Mouse (Mus musculus): ENCODE results near the gene Ces1c. TPM values are rescaled to one million over a fixed set of nuclear protein-coding genes. Genes with fewer than 3 reads are reported as not detected.

Ces1c gene
- not detected for total RNA-seq (2021)

DNA sequence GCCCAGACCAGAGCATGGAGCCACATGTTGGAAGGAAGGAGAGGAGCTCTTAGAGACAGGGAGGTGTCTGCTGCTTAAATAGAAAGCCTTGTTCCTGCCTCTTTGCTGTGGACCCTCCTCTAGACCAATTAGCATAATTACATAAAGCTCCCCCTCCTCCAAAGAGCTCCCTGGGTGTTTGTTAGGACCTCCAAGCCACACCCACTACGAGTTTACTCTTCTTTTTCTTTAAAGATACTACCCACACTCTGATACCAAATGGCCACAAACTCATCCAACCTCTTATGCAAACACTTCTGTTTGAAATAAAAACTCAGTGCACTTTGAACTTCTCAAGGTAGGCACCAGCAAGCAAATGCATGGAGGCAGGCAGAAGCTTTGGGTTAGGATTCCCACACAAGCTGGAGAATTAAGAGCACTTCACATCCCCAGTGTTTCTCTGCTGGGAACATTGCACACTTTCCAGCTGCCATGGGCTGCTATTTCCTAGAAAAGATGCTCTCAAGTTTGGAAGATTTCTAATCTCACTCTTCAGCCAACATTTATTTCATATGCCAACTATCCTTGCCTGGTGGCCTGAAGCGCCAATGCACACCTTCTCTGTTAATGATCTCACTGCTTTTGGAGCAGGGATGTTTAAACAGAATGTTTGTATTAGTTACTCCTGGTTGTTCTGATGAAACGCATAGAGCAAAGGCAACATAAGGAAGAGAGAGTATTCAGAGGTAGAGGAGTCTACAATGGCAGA is at the start of gene Ces1c:
Ces1c (minus strand) TSS at position 51 of the 748 bp plus-strand sequence.
- no peak for DNase-seq
- intact Hi-C loops (cut with DNase I): no loop called here

DNA sequence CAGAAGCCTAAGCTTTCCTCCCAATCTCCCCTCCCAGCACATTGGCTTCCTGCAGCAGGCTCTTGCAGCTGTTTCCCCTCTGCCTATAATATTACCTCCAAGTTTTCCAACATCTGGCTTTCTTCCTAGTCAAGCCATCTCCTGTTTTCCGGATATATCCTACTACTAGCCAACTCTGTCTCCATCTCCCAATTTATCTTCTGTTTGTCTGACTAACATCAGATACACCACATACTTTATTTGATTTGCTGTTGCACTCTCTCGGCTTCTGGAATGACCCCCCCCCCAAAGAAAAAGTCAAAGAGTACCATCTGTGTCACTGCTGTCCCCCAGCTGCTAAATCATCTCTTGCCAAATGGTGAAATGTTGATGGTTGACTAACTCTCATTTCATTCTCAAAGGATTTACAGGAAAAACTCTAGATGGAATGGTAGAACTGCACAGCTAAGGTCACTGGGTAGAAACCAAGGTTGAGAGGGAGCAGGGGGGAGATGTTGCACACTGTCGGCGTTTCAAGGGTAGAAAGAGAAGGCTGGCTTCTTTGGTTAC is 49.6 kb upstream of the Ces1c start:
- DNase-seq: peak; percentile 49 to 56
- intact Hi-C loops (cut with DNase I): no loop called here

DNA sequence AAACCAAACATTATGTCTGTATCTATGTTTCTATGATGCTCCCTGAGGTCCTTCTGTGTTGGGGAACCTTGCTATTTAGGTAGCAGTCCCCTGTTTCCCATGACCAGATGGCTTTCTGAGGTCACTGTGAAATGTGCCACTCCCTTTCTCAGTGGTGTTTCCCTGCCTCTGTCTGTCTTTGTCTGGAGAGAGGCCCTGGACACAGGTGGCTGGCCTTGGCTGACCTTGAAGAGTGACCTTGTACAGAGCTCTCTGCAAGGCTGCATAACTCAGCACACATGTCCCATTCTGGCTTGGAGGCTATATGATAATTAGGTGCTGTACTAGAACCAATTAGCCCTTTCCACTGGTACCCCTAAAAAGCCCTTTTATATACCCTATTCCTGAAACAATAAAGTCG is 45.5 kb upstream of the Ces1c start:
- intact Hi-C loops (cut with DNase I): no loop called here
- peak in 1 of 2 experiments; percentile 15 for DNase-seq

DNA sequence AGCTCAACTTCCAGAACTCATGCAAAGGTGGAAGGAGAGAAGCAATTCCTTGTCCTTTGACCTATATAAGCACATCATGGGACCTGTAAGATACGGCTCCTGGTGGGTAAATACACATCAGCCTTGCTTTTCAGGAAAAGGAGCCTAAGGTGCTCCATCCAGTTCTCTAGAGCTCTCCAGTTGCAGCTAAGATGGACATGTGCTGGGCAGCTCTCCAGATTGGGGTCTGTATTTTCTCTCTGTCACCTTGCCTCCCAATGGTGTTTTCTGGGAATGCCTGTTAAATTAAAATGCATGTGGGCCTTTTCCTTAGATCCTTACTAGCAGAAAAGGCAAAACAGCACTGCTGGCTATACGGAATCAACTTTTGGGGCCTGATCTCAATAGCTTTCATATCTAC is 43.5 kb upstream of the Ces1c start:
- intact Hi-C loops (cut with DNase I): no loop called here
- no peak for DNase-seq

DNA sequence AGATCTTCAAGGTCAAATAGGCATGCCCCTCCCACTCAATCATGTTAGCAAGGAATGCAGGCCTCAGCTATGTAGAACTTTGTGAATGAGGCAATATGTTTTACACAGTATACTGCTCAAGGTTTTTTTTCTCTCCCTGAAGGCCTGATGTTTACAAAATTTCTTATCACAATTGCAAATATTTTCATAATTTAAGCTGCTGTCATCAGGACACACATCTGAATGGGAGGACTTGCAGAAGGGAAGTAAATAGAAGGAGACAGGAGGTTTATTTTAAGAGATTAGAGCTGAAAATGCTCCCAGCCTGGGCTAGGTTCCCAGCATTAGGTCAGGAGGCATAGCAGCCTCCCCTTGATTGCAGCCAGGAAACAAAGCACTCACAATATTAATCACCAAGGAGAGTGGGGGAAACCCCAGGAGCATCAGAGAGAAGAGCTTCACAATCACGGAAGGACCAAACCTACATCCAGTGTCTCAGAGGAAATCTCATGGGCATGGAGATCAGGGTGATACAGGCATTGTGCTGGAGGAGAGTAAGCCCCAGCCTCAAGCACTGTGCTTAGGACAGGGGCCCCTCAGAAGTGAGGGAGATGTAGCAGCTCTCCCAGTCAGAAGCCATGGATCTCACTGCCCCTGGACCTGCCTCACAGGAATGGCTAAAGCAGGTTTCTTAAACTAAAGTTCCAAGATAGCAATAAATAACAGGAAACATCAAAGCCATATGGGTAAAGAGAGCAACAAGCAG is 40.9 kb upstream of the Ces1c start:
- intact Hi-C loops (cut with DNase I): no loop called here
- DNase-seq: peak; percentile 72 to 82

DNA sequence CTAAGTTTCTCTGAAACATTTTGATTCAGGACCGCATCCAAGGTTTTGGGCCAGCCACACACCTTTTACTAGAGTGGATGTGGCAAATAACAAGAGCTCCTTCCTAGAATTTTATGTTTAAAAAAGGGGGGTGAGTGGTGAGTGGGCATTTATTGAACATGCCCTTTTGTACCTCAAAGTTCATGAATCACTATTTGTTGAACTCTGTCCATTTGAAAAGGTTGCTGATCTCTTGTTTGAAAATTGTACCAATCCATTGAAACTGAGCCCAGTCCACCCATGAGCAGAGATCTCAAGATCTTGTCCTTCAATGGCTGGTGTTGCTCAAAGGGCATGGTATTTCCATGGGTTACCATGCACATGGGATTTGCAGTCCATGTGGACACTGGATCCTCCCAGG is 32.3 kb upstream of the Ces1c start:
- no peak for DNase-seq
- intact Hi-C loops (cut with DNase I): no loop called here

DNA sequence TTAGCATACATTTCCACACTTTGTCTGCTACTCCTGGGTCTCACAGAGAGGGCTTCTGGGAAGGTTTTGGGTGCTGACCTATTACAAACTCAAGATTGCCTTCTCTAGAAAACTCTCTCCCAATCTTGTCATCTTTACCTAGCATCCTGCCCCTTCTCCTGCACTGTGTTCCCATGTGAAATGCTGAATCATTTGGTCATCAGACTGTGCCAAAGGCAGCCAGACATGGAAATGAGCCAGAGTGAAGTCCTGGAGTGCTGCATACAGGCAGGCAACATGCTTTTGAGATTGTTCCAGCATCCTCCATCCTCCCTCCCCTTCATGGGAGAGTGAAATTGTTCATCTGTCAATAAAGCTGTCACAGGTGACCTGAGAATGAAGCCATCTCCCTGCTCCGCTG is 20.3 kb upstream of the Ces1c start:
- intact Hi-C loops (cut with DNase I): no loop called here
- peak; percentile 5 to 19 for DNase-seq

DNA sequence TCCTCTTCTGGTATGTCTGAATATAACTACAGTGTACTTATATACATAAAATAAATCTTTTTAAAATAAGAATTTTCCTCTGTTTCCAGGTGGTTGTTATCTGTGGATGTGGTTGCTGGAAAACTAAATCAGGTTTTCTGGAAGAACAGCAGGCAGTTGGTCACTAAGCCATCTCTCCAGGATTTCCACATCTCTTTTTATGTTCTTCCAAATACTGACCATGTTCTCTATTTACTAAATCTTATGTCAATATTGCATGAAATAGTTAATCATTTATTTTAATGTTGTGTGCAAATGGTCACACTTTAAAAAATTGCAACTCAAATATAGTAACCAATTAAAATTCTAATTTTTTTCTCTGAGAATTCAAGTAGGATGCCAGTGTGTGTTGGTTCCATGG is 16.2 kb upstream of the Ces1c start:
- intact Hi-C loops (cut with DNase I): no loop called here
- no peak for DNase-seq

DNA sequence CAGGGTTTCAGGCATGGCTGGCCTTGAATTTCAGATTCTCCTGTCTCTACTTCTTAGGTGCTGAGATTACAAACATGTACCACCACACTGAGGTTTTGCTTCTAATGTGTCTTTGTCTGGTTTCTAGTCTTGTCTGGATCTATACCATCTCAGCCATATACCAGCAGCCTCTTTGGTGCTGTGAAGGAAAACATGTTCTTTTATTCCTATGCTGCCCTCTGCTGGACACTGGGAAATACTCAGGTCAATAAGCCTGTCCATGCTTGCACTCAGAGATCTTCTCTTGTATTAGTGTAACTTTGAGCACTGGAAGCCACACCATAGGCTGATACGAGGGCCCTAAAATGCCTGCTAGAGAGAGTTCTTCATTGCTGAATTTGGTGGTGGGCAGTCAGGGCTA is 9.6 kb upstream of the Ces1c start:
- intact Hi-C loops (cut with DNase I): loop anchor here (1.0 kb wide), 1 partner anchor 82 kb away; no protein-coding TSS in a partner anchor
- peak; percentile 63 to 73 for DNase-seq

DNA sequence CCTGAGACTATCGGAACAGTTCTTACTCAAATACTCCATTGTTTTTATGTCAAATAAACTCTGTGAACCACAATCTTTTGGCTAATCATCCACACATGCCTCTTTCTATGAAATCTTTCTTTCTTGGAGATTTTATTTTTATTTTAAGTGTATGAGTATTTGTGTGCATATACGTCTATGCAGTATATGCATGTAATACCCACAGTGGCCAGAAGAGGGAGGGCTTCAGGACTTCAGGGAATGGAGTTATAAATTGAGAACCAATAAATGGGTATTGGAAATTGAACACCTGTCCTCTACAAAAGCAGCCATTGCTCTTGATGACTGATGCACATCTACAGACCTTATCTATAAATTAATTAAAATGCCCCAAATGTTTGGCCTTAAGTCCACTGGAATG is 1.1 kb upstream of the Ces1c start:
- no peak for DNase-seq
- intact Hi-C loops (cut with DNase I): no loop called here

DNA sequence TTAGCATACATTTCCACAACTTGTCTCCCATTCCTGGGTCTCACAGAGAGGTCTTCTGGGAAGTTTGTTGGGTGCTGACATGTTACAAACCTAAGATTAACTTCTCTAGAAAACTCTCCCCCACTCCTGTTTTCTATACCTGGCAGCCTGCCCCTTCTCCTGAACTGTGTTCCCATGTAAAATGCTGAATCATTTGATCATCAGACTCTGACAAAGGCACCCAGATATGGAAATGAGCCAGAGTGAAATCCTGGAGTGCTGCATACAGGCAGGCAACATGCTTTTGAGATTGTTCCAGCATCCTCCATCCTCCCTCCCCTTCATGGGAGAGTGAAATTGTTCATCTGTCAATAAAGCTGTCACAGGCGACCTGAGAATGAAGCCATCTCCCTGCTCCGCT is 4.6 kb downstream of the Ces1c start:
- DNase-seq: peak; percentile 12 to 14
- intact Hi-C loops (cut with DNase I): no loop called here

DNA sequence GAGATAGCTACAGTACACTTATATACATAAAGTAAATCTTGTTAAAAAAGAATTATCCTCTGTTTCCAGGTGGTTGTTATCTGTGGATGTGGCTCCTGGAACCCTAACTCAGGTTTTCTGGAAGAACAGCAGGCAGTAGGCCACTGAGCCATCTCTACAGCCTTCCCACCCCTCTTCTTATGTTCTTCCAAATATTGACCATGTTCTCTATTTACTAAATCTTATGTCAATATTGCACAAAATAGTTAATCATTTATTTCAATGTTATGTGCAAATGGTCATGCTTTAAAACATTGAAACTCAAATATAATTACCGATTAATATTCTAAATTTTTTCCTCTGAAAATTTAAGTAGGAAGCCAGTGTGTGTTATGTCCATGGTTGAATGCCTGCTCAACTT is 9.1 kb downstream of the Ces1c start:
- no peak for DNase-seq
- intact Hi-C loops (cut with DNase I): no loop called here

DNA sequence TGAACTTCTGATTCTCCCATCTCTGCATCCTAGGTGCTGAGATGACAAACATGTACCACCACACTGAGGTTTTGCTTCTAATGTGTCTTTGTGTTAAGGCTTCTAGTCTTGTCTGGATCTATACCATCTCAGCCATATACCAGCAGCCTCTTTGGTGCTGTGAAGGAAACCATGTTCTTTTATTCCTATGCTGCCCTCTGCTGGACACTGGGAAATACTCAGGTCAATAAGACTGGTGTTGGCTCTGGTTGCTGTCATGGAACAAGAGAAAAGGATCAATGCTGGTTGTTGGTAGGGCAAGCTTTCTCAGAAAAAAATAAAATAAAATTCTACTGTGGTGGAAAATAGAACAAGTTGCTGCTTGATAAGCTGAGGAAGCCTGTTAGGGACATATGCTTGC is 35.7 kb downstream of the Ces1c start:
- intact Hi-C loops (cut with DNase I): loop anchor here (1.0 to 2.0 kb wide), 2 partner anchors 37 to 84 kb away; no protein-coding TSS in a partner anchor
- peak; percentile 34 to 56 for DNase-seq

DNA sequence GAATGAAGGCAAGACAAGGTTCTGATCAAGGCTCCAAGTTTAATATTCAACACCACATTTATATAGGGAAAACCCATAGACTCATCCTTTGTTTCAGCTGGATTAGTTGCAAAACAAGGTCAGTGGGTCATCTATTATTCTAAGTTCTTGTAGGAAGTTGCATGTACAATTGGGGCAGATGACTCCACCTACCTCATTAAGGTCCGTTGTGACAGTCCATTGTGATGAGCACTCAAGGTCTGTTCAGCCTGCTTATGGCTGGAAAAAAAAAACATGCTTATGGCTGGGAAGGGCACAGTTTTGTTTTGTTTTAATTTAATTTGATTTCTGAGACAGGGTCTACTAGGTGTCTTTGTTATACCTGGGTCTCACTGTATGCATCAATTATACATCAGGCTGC is 39.8 kb downstream of the Ces1c start:
- intact Hi-C loops (cut with DNase I): no loop called here
- DNase-seq: no peak

DNA sequence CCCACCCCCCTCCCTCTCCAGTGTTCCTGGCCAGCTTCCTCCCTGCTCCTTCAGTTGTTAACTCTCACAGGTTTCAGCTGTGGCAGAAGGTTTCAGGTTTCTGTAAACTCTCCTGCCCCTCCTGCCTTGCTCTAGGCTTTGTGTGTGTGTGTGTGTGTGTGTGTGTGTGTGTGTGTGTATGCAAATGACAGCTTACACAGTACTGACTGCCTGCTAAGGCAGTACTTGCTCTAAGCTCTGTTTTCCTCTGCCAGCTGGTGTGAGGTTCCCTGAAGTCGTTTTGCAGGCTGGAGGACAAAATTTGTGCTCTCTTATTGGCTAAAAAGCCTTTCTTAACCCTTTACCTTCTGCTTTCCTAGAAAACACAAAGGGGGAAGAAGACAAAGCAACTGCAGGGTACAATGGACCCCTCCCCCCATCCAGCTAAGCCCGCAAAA is 42.4 kb downstream of the Ces1c start:
- no peak for DNase-seq
- intact Hi-C loops (cut with DNase I): no loop called here

DNA sequence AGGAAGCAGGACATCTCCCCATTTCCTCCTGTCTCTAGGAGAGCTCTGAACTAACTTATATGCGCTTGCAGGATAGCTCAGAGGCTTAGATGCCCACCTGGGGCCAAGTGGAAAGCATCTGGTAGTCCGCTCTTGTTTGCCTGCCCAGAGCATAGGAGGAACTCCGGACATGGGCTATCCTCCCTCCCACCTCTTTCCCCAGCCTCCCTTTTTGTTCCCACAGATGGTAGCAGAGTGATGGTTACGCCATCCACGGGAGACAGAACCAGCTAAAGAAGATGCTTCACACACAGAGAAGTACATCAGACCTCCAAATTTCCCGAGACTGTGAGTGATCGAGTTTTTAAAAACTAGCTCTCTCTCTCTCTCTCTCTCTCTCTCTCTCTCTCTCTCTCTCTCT is 42.9 kb downstream of the Ces1c start:
- intact Hi-C loops (cut with DNase I): no loop called here
- no peak for DNase-seq

DNA sequence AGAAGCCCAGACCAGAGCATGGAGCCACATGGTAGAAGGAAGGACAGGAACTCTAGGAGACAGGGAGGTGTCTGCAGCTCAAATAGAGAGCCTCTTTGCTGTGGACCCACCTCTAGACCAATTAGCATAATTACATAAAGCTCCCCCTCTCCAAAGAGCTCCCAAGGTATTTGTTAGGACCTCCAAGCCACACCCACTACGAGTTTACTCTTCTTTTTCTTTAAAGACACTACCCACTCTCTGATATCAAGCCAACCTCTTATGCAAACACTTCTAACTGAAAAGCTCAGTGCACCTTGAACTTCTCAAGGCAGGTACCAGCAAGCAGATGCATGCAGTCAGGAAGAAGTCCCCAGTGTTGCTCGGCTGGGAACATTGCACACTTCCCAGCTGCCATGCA is 51.2 kb downstream of the Ces1c start, which contains the start of gene Ces1b:
Ces1b (minus strand) TSS at position 131 of the 400 bp plus-strand sequence.
- intact Hi-C loops (cut with DNase I): no loop called here
- no peak for DNase-seq

DNA sequence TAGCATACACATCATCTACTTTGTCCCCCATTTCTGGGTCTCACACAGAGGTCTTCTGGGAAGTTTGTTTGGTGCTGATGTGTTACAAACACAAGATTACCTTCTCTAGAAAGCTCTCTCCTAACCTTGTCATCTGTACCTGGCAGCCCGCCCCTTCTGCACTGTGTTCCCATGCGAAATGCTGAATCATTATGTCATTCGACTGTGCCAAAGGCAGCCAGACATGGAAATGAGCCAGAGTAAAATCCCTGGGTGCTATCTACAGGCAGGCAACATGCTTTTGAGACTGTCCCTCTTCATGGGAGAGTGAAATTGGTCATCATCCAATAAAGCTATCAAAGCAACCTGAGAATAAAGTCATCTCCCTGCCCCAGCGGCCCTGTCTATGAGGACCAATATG is 55.8 kb downstream of the Ces1c start:
- peak; percentile 22 to 52 for DNase-seq
- intact Hi-C loops (cut with DNase I): no loop called here

DNA sequence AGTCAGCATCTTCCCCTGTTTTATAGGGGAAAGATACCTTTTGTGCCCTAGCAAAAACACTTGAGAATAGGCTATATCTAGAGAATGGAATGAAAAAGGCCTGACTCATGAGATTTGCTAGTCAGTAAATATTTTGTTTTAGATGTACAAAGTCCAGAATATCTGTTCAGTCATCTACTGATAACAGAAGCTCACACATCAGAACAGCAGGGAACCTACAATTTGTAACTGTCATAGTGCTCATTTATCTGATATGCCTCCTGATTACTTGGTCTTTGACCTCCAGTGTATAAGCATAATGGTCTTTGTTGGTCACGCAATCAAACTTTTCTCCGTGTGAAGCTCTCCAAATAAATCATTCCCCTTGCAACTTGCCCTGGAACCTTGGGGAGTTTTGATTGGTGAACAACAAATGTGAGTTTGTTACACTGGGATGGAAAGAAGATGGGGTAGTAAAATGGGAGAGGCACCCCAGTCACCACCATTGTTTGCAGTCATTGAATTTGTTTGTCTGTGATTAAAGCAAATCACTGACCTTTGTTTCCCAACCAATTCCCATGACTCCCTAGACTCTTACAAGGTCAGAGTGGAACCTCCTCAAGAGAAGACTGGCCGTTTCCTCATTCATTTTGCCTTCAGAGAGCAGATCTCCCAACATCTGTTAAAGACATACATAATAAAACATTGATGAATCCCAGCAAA is 67.5 kb downstream of the Ces1c start:
- intact Hi-C loops (cut with DNase I): no loop called here

DNA sequence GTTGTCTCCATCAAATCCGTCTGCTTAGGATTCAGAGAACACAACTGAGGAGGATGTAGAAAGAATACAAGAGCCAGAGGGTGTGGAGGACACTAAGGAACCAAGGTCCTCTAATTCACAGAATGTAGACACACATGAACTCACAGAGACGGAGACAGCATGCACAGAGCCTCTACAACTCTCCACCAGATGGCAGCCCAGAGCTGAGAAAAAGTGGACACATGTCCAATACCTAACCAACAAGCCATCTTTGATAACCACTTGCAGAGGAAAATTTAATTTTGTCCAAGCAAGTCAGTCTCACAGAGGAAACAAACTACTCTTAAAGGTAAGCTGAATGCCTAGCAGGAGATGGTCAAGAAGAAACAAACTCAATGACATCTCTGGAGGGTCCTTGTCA is 71.9 kb downstream of the Ces1c start:
- peak; percentile 67 to 79 for DNase-seq
- intact Hi-C loops (cut with DNase I): loop anchor here (1.0 to 2.0 kb wide), 3 partner anchors 36 to 371 kb away; no protein-coding TSS in a partner anchor

More for the DNA sequence above, 67.5 kb downstream of the Ces1c start:
- DNase-seq: no peak

DNA sequence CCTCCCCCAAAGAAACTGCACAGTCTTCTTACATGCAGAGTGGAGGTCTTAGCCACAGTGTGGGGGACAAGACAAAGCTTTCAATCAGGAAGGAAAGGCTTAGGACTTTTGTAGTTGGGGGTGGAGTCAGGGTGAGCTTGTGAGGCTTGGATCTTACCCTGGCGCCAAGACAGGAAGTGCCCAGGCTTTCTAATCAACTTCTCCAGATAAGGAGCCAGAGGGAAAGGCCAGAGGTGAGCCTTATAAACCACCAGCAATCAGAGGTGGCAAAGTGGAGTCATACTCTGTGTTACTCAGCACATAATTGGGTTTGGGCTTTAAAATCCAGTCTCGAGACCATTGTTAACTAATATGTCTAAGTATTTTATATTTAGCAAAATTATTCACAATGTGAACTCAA is 75.8 kb downstream of the Ces1c start:
- intact Hi-C loops (cut with DNase I): no loop called here
- no peak for DNase-seq

Measured in heart, postnatal 10 days (tissue).